Mouse (Mus musculus) neural tube, embryonic 15.5 days (tissue): Measurements from ENCODE around the gene Mpz. TPM values are rescaled to one million over a fixed set of nuclear protein-coding genes. Genes with fewer than 3 reads are reported as not detected.

Experiments
- ATAC-seq: fragments of 200-750 bp; cut with Nextera tagmentation; 2 replicates; pipeline ENCODE4 v1.8.0; 2017; ENCODE audit warnings: mild to moderate bottlenecking, moderate TSS enrichment, moderate library complexity; ENCODE audit not compliant: low FRiP score
- H3K27ac ChIP-seq: fragments of 300-500 bp; sonication (generic); replicated peaks from 2 replicates; pipeline ENCODE4 v1.5.1; 2015; ENCODE audit warnings: mild to moderate bottlenecking, inconsistent platforms
- H3K27me3 ChIP-seq: fragments of 300-500 bp; sonication (generic); replicated peaks from 2 replicates; pipeline ENCODE4 v1.6.1; 2015; ENCODE audit warnings: inconsistent platforms
- H3K36me3 ChIP-seq: fragments of 300-500 bp; sonication (generic); 2 replicates; pipeline ENCODE4 v1.6.1; 2015; ENCODE audit warnings: inconsistent platforms
- H3K4me1 ChIP-seq: fragments of 300-500 bp; sonication (generic); 2 replicates; pipeline ENCODE4 v1.6.1; 2015; ENCODE audit warnings: inconsistent platforms
- H3K4me2 ChIP-seq: fragments of 300-500 bp; sonication (generic); 2 replicates; pipeline ENCODE4 v1.6.1; 2015; ENCODE audit warnings: inconsistent platforms, mild to moderate bottlenecking, moderate library complexity
- H3K4me3 ChIP-seq: fragments of 300-500 bp; sonication (generic); replicated peaks from 2 replicates; pipeline ENCODE4 v1.5.1; 2015; ENCODE audit warnings: mild to moderate bottlenecking, inconsistent platforms
- H3K9ac ChIP-seq: fragments of 300-500 bp; sonication (generic); replicated peaks from 2 replicates; pipeline ENCODE4 v1.6.1; 2015; ENCODE audit warnings: mild to moderate bottlenecking, inconsistent platforms
- H3K9me3 ChIP-seq: fragments of 300-500 bp; sonication (generic); replicated peaks from 2 replicates; pipeline ENCODE4 v1.6.1; 2016; ENCODE audit warnings: inconsistent platforms
- WGBS: fragments of 180-500 bp; shearing (Covaris S2); methylation state at CpG from one replicate; pipeline ENCODE4 v1.1.7; 2015; ENCODE audit warnings: mixed read lengths; 5-methylcytosine and 5-hydroxymethylcytosine counted together
- polyA plus RNA-seq: library from polyadenylated mRNA; unstranded; fragments of >200 nt; fragmentation: Nextera tagmentation; extraction: Ambion mirVana; gene quantifications from 2 replicates; pipeline ENCODE4 v1.2.1, GENCODE M21; 2015

Gene Mpz
- polyA plus RNA-seq, 1 experiment from 2014 or later, result 8.8 TPM

GRCm38 (mm10) chr1:171190832-171191231, 40.3 kb downstream of the Mpz start:
- no peak overlapping the region for H3K4me3 ChIP-seq
- H3K9me3 ChIP-seq, result no peaks in the 10 kb centered on the region
- no peak overlapping the region for H3K4me2 ChIP-seq
- ATAC-seq, result no peak
- H3K27ac ChIP-seq, result no peak overlapping the region
- peaks cover 19% of the 10 kb centered on the region for H3K27me3 ChIP-seq
- H3K9ac ChIP-seq, result no peak overlapping the region
- no peaks in the 10 kb centered on the region for H3K36me3 ChIP-seq
- peaks cover 58% of the 10 kb centered on the region for H3K4me1 ChIP-seq
- 97% methylated on average over 9 of the region's 9 CpGs for WGBS

- 50% methylated on average over 10 of the region's 10 CpGs for WGBS
- H3K9me3 ChIP-seq, result no peaks in the 10 kb centered on the region
- H3K4me1 ChIP-seq, result peaks cover 58% of the 10 kb centered on the region
- H3K9ac ChIP-seq, result no peak overlapping the region
- H3K27me3 ChIP-seq, result peaks cover 28% of the 10 kb centered on the region
- ATAC-seq, result no peak
- 0 out of 2 replicates have a peak overlapping the region, but pooled peaks have one; percentile 23 for H3K27ac ChIP-seq
- no peak overlapping the region for H3K4me3 ChIP-seq
- no peaks in the 10 kb centered on the region for H3K36me3 ChIP-seq
- H3K4me2 ChIP-seq, result peak overlapping the region; percentile 99
Observed at GRCm38 (mm10) chr1:171192283-171192682, 41.8 kb downstream of the Mpz start.

GRCm38 (mm10) chr1:171193093-171193840, 42.8 kb downstream of the Mpz start:
- Histone ChIP-seq H3K4me1 (peaks cover 55% of the 10 kb centered on the region), H3K36me3 (no peaks in the 10 kb centered on the region), H3K4me2 (peak overlapping the region; percentile 99), H3K27me3 (peaks cover 36% of the 10 kb centered on the region), H3K4me3 (peak overlapping the region; percentile 58), H3K27ac (peak overlapping the region; percentile 51), H3K9me3 (no peaks in the 10 kb centered on the region), H3K9ac (peak overlapping the region; percentile 44)
- peak; percentile 21; the same call in 1 of the 2 replicates for ATAC-seq
- 4% methylated on average over 18 of the region's 18 CpGs for WGBS

DNA sequence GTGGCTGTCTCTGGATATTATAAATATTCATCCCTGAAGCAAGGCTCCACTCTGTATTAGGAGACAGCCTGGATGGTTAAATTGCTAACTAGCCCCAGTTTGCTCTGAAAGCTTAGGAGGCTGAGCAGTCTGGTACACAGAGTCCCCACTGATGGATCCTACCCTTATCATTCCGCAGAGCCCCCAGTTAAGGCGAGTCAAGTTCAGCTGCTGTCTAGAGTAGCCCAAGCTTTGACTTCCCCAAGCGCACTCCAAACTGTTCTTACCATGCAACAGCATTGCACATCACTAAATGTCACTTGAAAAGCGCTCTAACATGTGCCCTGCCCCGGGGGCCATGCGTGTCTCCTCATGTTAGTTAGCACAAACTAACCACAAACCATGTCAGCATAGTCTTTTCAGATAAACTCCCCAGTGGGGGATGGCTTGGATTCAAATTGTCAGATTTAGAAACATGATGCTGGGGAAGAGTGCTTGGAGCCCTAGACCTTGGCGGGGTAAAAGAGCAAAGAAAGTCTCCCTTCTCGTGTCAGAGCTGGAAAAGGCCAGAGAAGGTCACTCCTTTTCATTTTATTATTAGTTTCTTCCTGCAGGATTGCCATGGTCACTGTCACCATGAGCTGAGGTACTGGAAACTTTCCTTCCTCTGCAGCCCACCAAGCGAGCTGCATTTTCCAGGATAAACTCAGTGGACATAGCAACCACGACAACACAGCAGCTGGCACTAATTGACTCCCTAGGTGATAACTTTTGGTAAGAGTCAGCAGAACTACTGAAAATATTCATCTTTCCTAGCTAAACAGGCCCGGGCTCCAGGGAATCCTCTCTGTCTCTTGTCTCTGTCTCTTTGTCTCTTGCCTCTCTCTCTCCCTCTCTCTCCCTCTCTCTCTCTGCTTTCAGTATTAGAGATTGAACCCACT, 43.7 kb downstream of the Mpz start:
- Histone ChIP-seq H3K36me3 (no peaks in the 10 kb centered on the region), H3K27ac (peak overlapping the region; percentile 51), H3K9me3 (no peaks in the 10 kb centered on the region), H3K27me3 (peaks cover 36% of the 10 kb centered on the region), H3K4me3 (peak overlapping the region; percentile 58), H3K4me2 (peak overlapping the region; percentile 99), H3K9ac (no peak overlapping the region), H3K4me1 (peaks cover 46% of the 10 kb centered on the region)
- 28% methylated on average over 11 of the region's 11 CpGs for WGBS
- ATAC-seq, result no peak; the same call in 1 of the 2 replicates

DNA sequence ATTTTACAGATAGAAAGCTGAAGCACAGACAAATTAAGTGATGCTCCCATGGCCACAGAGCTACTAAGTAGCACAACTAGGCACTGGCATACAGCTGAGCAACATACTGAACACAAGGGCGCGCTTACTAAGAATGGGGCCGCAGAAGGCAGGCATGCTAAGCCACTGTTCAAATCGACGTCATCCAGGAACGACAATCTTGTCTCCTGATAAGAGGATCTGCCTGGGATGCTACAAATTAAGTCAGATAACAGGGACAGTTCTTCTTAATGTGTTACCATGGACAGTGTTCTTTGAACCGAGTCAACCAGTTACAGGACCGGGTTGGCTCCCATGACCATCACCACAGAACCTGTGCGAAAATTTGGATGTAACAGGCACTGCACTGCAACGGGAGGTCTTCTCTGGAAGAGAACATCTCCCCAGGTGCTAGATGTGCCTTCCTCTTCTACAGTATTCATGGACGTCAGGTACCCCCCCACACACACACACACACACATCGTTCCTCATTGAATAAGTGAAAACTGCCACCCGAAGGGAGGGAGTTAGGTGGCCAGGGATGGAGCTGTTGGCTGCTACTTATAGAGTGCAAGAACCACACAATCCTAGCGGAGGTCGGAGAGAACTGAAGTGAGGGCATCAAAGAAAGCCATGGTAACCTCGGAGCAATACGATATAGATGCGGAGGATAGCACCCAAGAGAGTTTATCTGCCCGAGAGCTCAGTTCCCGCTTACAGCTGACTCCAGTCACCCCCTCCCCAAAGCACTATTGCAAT, 44.7 kb downstream of the Mpz start:
- Histone ChIP-seq H3K4me1 (peaks cover 39% of the 10 kb centered on the region), H3K4me2 (peak overlapping the region; percentile 99), H3K4me3 (peak overlapping the region; percentile 58), H3K36me3 (no peaks in the 10 kb centered on the region), H3K27me3 (peaks cover 36% of the 10 kb centered on the region), H3K27ac (0 out of 2 replicates have a peak overlapping the region, but pooled peaks have one; percentile 24), H3K9ac (peak overlapping the region; percentile 61), H3K9me3 (no peaks in the 10 kb centered on the region)
- 6% methylated on average over 20 of the region's 20 CpGs for WGBS
- ATAC-seq, result peak; percentile 47; the same call in 1 of the 2 replicates

DNA sequence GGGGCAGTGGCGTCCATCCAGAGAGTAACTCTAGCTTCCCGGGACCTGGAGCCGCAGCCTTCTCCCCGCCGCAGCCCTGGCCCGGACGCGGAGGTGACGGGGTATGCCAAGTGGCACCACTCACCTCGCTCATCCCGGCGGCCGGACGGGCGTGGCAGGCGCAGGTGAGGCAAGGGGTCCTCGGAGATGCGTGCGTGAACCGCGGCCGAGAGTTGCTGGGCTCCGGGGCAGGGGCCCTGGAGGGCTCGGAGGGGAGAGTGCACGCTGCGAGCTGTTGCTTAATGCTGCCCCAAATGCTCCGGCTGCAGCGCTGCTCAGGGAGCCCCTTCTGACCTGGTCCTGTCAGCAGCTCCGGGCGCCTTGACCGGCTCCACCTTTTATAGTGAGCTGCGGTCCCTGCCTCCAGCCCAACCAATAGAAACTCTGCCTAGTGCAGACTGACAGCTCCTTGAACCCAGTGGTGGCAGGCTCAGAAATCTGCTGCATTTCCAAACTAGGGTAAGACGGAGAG, 45.4 kb downstream of the Mpz start, which contains the start of gene Pcp4l1:
Gene Pcp4l1, minus strand, starts transcription at position 382 of the 511 bp plus-strand sequence.
- Histone ChIP-seq H3K9me3 (no peaks in the 10 kb centered on the region), H3K4me1 (peaks cover 39% of the 10 kb centered on the region), H3K9ac (peak within 1 kb of the TSS; percentile 61), H3K4me2 (peak within 1 kb of the TSS; percentile 99), H3K27ac (peak within 1 kb of the TSS; percentile 24; the same call in 1 of the 2 replicates), H3K36me3 (no peaks in the 10 kb centered on the region), H3K4me3 (peak within 1 kb of the TSS; percentile 58), H3K27me3 (peaks cover 36% of the 10 kb centered on the region)
- ATAC-seq, result peak; percentile 71
- under 1% methylated on average over 33 of the region's 33 CpGs for WGBS

- no peak overlapping the region for H3K9ac ChIP-seq
- no peak overlapping the region for H3K27ac ChIP-seq
- no peak overlapping the region for H3K4me3 ChIP-seq
- ATAC-seq, result no peak
- peaks cover 28% of the 10 kb centered on the region for H3K27me3 ChIP-seq
- peaks cover 16% of the 10 kb centered on the region for H3K4me1 ChIP-seq
- no peaks in the 10 kb centered on the region for H3K36me3 ChIP-seq
- WGBS, result 71% methylated on average over 1 of the region's 1 CpGs
- H3K9me3 ChIP-seq, result no peaks in the 10 kb centered on the region
- H3K4me2 ChIP-seq, result no peak overlapping the region
Observed at GRCm38 (mm10) chr1:171199532-171199931, 49.0 kb downstream of the Mpz start.

- Histone ChIP-seq H3K27me3 (peaks cover 18% of the 10 kb centered on the region), H3K9me3 (no peaks in the 10 kb centered on the region), H3K4me1 (peaks cover 6% of the 10 kb centered on the region), H3K27ac (no peak overlapping the region), H3K36me3 (no peaks in the 10 kb centered on the region), H3K9ac (no peak overlapping the region), H3K4me2 (no peak overlapping the region), H3K4me3 (no peak overlapping the region)
- ATAC-seq, result no peak
- WGBS, result 97% methylated on average over 1 of the region's 1 CpGs
Observed at GRCm38 (mm10) chr1:171200769-171201168, 50.3 kb downstream of the Mpz start.

DNA sequence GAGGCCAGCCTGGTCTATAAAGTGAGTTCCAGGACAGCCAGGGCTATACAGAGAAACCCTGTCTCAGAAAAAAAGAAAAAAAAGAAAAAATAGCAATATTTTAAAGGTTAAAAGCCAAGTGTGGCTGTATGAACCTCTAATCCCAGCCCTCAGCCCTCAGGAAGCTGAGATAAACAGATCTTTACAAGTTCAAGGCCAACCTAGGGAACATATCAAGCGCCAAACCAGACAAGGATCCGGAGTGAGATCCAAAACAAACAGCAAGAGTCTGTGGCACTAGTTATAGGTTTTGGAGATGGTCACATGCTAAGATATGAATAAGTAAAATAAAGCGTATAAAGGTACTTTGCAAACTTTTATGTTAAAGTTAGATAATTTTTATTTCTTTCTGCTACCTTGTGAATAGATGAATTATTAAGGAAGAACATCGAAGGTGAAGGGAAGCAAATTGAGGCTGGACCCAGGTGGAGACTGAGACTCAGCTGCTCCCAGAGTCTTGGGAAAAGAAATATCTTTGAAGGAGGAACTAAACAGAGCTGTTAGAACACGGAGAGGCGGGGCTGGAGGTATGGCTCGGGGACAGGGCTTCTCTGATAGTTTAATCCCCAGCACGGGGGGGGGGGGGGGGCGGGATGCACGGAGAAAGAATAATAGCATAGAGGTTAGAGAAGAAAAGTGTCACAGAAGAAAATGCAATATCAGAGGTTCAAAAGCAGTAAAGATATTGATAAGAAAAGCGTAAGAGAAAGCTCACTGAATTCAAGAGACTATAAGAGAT, 53.1 kb downstream of the Mpz start:
- no peak overlapping the region for H3K27ac ChIP-seq
- no peak overlapping the region for H3K4me2 ChIP-seq
- 66% methylated on average over 9 of the region's 11 CpGs for WGBS
- H3K27me3 ChIP-seq, result no peaks in the 10 kb centered on the region
- no peak overlapping the region for H3K4me3 ChIP-seq
- ATAC-seq, result no peak
- no peak overlapping the region for H3K9ac ChIP-seq
- H3K4me1 ChIP-seq, result no peaks in the 10 kb centered on the region
- no peaks in the 10 kb centered on the region for H3K36me3 ChIP-seq
- no peaks in the 10 kb centered on the region for H3K9me3 ChIP-seq

GRCm38 (mm10) chr1:171204249-171204644, 53.7 kb downstream of the Mpz start:
- no peak overlapping the region for H3K4me3 ChIP-seq
- no peak overlapping the region for H3K9ac ChIP-seq
- H3K36me3 ChIP-seq, result no peaks in the 10 kb centered on the region
- no peak overlapping the region for H3K4me2 ChIP-seq
- no peaks in the 10 kb centered on the region for H3K9me3 ChIP-seq
- no peak overlapping the region for H3K27ac ChIP-seq
- WGBS, result 78% methylated on average over 7 of the region's 7 CpGs
- no peaks in the 10 kb centered on the region for H3K4me1 ChIP-seq
- no peaks in the 10 kb centered on the region for H3K27me3 ChIP-seq
- ATAC-seq, result no peak
